Mouse (Mus musculus) small intestine, adult 2 months (tissue): Measurements from ENCODE around the gene 1700010B08Rik.

Experiments used
- CTCF ChIP-seq: fragments of 200-500 bp; IDR thresholded peaks from 2 replicates; pipeline ENCODE4 v1.5.1; 2012; ENCODE audit warnings: low read depth, mild to moderate bottlenecking, control low read depth, inconsistent platforms, low read length, moderate library complexity, mixed read lengths; ENCODE audit not compliant: insufficient replicate concordance, insufficient read length; ENCODE audit errors: extremely low read depth
- POLR2A ChIP-seq: fragments of 200-500 bp; IDR thresholded peaks from 2 replicates; pipeline ENCODE4 v1.6.1; 2012; ENCODE audit warnings: low read depth, mild to moderate bottlenecking, control low read depth, inconsistent platforms, low read length, moderate library complexity

- TF ChIP-seq CTCF (no peak), POLR2A (no peak)
Measured at GRCm38 (mm10) chr2:173687363-173687762, 31.9 kb upstream of the 1700010B08Rik start.
